Comparison of ENCODE assay signal across 8 mouse cellular contexts in the genomic region with DNA sequence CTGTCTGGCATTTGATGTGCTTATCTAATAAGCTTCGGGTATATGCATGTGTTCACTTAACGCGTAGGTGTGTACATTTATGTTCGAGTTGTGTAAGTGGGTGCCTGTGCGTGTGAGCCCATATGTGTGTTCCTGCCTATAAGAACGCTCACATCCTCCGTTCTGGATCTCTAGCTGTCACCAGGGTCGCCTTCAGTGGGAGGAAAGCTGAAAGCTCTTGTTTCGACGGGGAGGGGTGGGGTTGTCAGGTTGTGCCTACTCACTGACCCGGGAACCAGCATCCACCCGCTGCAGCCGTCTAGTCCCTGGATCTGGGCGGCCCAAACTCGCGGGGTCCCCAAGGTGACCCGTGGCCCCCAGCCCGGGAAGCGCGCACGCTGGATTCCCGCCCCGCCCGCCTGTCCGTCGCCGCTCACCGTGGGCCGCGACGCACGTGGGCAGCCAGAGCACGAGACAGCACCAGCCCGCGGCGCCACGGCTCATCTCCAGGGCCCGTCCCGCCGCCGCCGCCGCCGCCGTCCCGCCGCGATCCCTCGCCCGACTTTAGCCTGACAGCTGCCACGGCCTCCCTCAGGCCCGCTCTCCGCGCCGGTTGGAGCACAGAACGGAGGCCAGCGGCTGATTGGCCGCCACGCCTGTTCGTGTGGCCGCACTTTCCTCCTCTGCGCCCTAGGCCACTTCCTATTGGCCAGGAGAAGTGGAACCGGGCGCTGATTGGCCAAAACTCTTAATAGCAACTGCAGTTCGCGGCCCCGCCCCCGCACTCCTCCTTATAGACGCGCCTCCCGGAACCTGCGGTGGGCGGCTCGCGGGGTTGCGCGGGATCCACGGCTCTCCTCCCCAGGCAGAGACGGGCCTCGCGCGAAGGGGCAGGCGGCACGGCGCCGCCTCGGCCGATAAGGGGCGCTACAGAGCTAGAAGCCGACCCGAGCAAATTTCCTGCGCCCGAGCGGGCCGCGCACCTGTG. TPM values are rescaled to one million over a fixed set of nuclear protein-coding genes. Genes with fewer than 3 reads are reported as not detected.
DNase-seq lines count a peak whose midpoint lies in the region; ATAC-seq and TF ChIP-seq lines count a peak whose summit lies in the region.

A gene (plus strand): TSS at position 818 of the 967 bp plus-strand sequence.

- H3K79me2 ChIP-seq in MEL (ENCODE audit: control insufficient read depth, insufficient read depth, low read length, poor library complexity): peaks cover 46% of the 10 kb centered on the region

- H3K36me3 ChIP-seq in MEL (ENCODE audit: control insufficient read depth in 1 of 2, insufficient read depth in 2 of 2, low read length in 2 of 2): peaks cover 3 to 32% of the 10 kb centered on the region in 2 experiments
- H3K36me3 ChIP-seq in forebrain, postnatal 0 days (ENCODE audit: insufficient read depth): peaks cover 7% of the 10 kb centered on the region; the same call in 1 of the 2 replicates
- H3K36me3 ChIP-seq in lung, embryonic 15.5 days: peaks cover 16% of the 10 kb centered on the region

- H3K4me3 ChIP-seq in MEL (ENCODE audit: control insufficient read depth in 1 of 2, insufficient read depth in 1 of 2, low read depth in 2 of 2, low read length in 2 of 2): peak within 1 kb of the TSS; percentile 74 to 92
- peak within 1 kb of the TSS; percentile 80 for H3K4me3 ChIP-seq in cerebellum, adult 2 months (replicated peaks; ENCODE audit: insufficient read depth, low read depth, low read length)
- H3K4me3 ChIP-seq in forebrain, postnatal 0 days (ENCODE audit: low read depth, low read length): peak within 1 kb of the TSS; percentile 82
- H3K4me3 ChIP-seq in lung, embryonic 15.5 days: peak within 1 kb of the TSS; percentile 71

- WGBS in cerebellum, adult 2 months: 2% methylated on average over 93 of the region's 96 CpGs
- WGBS in forebrain, postnatal 0 days: 4% methylated on average over 85 of the region's 96 CpGs
- WGBS in lung, embryonic 15.5 days: 2% methylated on average over 85 of the region's 96 CpGs

- no peak for TF ChIP-seq POLR2A in MEL (IDR thresholded peaks at IDR 0.05; ENCODE audit: control insufficient read depth in 1 of 2, insufficient read depth in 1 of 2, low read depth in 1 of 2, low read length in 2 of 2, poor library complexity in 1 of 2)
- TF ChIP-seq POLR2A in cerebellum, adult 2 months (IDR thresholded peaks at IDR 0.05; ENCODE audit: borderline replicate concordance, insufficient read depth, low read length): no peak

- TF ChIP-seq EP300 in MEL (IDR thresholded peaks at IDR 0.05; ENCODE audit: low read depth in 1 of 2, low read length in 2 of 2): no peak

- H3K4me1 ChIP-seq in MEL (ENCODE audit: control insufficient read depth in 1 of 2, insufficient read depth in 2 of 2, low read length in 2 of 2): peaks cover 8 to 17% of the 10 kb centered on the region in 2 experiments; a peak in 2 of 4 replicates
- H3K4me1 ChIP-seq in cerebellum, adult 2 months (ENCODE audit: control insufficient read depth, insufficient read depth, low read length): peaks cover 5% of the 10 kb centered on the region; the same call in 1 of the 2 replicates
- H3K4me1 ChIP-seq in forebrain, postnatal 0 days (ENCODE audit: insufficient read depth): peaks cover 24% of the 10 kb centered on the region
- peaks cover 35% of the 10 kb centered on the region for H3K4me1 ChIP-seq in lung, embryonic 15.5 days

- no peak for TF ChIP-seq RAD21 in MEL (IDR thresholded peaks at IDR 0.05; ENCODE audit: low read depth, low read length)

- peak; percentile 93 for ATAC-seq in forebrain, postnatal 0 days
- ATAC-seq in lung, embryonic 15.5 days (ENCODE audit: borderline replicate concordance, extremely low read depth, low FRiP score, low TSS enrichment): peak; percentile 95

- H3K27ac ChIP-seq in MEL (ENCODE audit: control insufficient read depth, low read depth, low read length): peak within 1 kb of the TSS; percentile 88
- H3K27ac ChIP-seq in cerebellum, adult 2 months (ENCODE audit: insufficient read depth, low read length): peak within 1 kb of the TSS; percentile 16; the same call in 1 of the 2 replicates
- peak within 1 kb of the TSS; percentile 94 for H3K27ac ChIP-seq in forebrain, postnatal 0 days (ENCODE audit: low read depth, low read length)
- H3K27ac ChIP-seq in lung, embryonic 15.5 days: peak within 1 kb of the TSS; percentile 95

- peak within 1 kb of the TSS; percentile 93 for H3K4me2 ChIP-seq in forebrain, postnatal 0 days (ENCODE audit: low read depth)
- H3K4me2 ChIP-seq in lung, embryonic 15.5 days: peak within 1 kb of the TSS; percentile 88

- H3K9ac ChIP-seq in MEL (ENCODE audit: control insufficient read depth, low read depth, low read length, poor library complexity, severe bottlenecking): peak within 1 kb of the TSS; percentile 82
- peak within 1 kb of the TSS; percentile 66 for H3K9ac ChIP-seq in forebrain, postnatal 0 days
- H3K9ac ChIP-seq in lung, embryonic 15.5 days: peak within 1 kb of the TSS; percentile 89

- peak; percentile 99 for DNase-seq in MEL (ENCODE audit: low read depth, low spot score)
- peak; percentile 97 to 99 for DNase-seq in cerebellum, adult 2 months
- peak; percentile 99 for DNase-seq in forebrain, postnatal 0 days
- peak; percentile 99 for DNase-seq in heart, postnatal 4 days
- DNase-seq in layer of hippocampus, adult 8-10 months (ENCODE audit: low spot score in 2 of 2): peak; percentile 98 to 99
- peak; percentile 97 for DNase-seq in ovary, adult 18-20 months (ENCODE audit: low spot score)
- peak; percentile 99 for DNase-seq in thymus, postnatal 0 days (ENCODE audit: low spot score)

- H3K9me3 ChIP-seq in MEL (replicated peaks; ENCODE audit: insufficient read depth, low read length): no peaks in the 10 kb centered on the region
- H3K9me3 ChIP-seq in forebrain, postnatal 0 days (ENCODE audit: low read length): no peaks in the 10 kb centered on the region
- H3K9me3 ChIP-seq in lung, embryonic 15.5 days: no peaks in the 10 kb centered on the region

- TF ChIP-seq CTCF in MEL (IDR thresholded peaks at IDR 0.05 in 2 of 3, conservative IDR thresholded peaks at IDR 0.05 in 1 of 3; ENCODE audit: control insufficient read depth in 1 of 3, insufficient read depth in 1 of 3, low read depth in 2 of 3, low read length in 3 of 3, poor library complexity in 1 of 3, severe bottlenecking in 1 of 3): peak; percentile 49 to 75 (median 63); a peak in 5 of 6 replicates
- 0 out of 2 replicates have a peak, but pooled peaks have one; percentile 28 for TF ChIP-seq CTCF in cerebellum, adult 2 months (IDR thresholded peaks at IDR 0.05; ENCODE audit: borderline replicate concordance, insufficient read depth, low read depth, low read length)
- TF ChIP-seq CTCF in forebrain, postnatal 0 days (IDR thresholded peaks at IDR 0.05; ENCODE audit: low read depth): peak; percentile 74

- H3K27me3 ChIP-seq in MEL (ENCODE audit: control insufficient read depth in 1 of 2, insufficient read depth in 2 of 2, low read length in 2 of 2): no peaks in the 10 kb centered on the region
- no peaks in the 10 kb centered on the region for H3K27me3 ChIP-seq in cerebellum, adult 2 months (ENCODE audit: control insufficient read depth, insufficient read depth, low read length)
- H3K27me3 ChIP-seq in forebrain, postnatal 0 days (ENCODE audit: insufficient read depth, low read length): no peaks in the 10 kb centered on the region
- H3K27me3 ChIP-seq in lung, embryonic 15.5 days: no peaks in the 10 kb centered on the region

TF ChIP-seq in MEL, 35 proteins besides CTCF, POLR2A, EP300 and RAD21:
- TF ChIP-seq KAT2A (conservative IDR thresholded peaks at IDR 0.05; ENCODE audit: low read depth, low read length) (no peak; the same call in 1 of the 2 replicates), CHD1 (IDR thresholded peaks at IDR 0.05; ENCODE audit: low read depth, low read length) (no peak), GATA1 (IDR thresholded peaks at IDR 0.05; ENCODE audit: low read depth, low read length) (peak; percentile 16; the same call in 1 of the 2 replicates), ELF1 (IDR thresholded peaks at IDR 0.05; ENCODE audit: low read depth, low read length) (peak; percentile 74), TBP (IDR thresholded peaks at IDR 0.05; ENCODE audit: low read depth, low read length) (peak; percentile 64), TCF12 (IDR thresholded peaks at IDR 0.05; ENCODE audit: low read depth, low read length) (no peak), UBTF (IDR thresholded peaks at IDR 0.05; ENCODE audit: borderline replicate concordance, insufficient read depth, low read depth, low read length) (0 out of 2 replicates have a peak, but pooled peaks have one; percentile 4), CHD2 (IDR thresholded peaks at IDR 0.05; ENCODE audit: low read length) (peak; percentile 79), NRF1 (IDR thresholded peaks at IDR 0.05; ENCODE audit: insufficient read depth, low read depth, low read length, poor library complexity, severe bottlenecking) (peak; percentile 49; the same call in 1 of the 2 replicates), MAX (IDR thresholded peaks at IDR 0.05; ENCODE audit: low read length) (peak; percentile 37; the same call in 1 of the 2 replicates), MXI1 (IDR thresholded peaks at IDR 0.05; ENCODE audit: low read depth, low read length) (0 out of 2 replicates have a peak, but pooled peaks have one; percentile 50)

RNA-seq across cellular contexts. Expression of the gene that starts here (rescaled TPM):
- total RNA-seq in MEL (2012; rRNA removed): 660 and 731 TPM in 2 replicates
- 100 to 1,000 TPM; 222 to 660 TPM for polyA plus RNA-seq in MEL (2012; ENCODE audit: insufficient read depth in 1 of 2, insufficient read length in 2 of 2, low read depth in 1 of 2, low replicate concordance in 2 of 2, missing spikeins in 1 of 2)
- polyA plus RNA-seq in cerebellum, adult 2 months (2012; rRNA removed): 207 TPM in 2 replicates
- total RNA-seq in forebrain, postnatal 0 days (2014; rRNA removed): 273 and 320 TPM in 2 replicates
- polyA plus RNA-seq in forebrain, postnatal 0 days (2015; fragmentation: Nextera tagmentation; extraction: Ambion mirVana): 552 and 579 TPM in 2 replicates
- total RNA-seq in heart, postnatal 4 days (2021): 100 to 1,000 TPM; 189 to 197 TPM
- 100 to 1,000 TPM; 214 to 247 (median 220) TPM for total RNA-seq in layer of hippocampus, adult 8-10 months (2022)
- 502 and 506 TPM in 2 replicates for polyA plus RNA-seq in lung, embryonic 15.5 days (2015; fragmentation: Nextera tagmentation; extraction: Ambion mirVana)
- polyA plus RNA-seq in thymus, postnatal 0 days (2015; fragmentation: Nextera tagmentation; extraction: Ambion mirVana): 415 and 437 TPM in 2 replicates

Comparison
In these comparisons a context has a peak if more than half of its experiments do, and no peak if none do; other contexts are left out.
1. Peak in every context shown above with its lines: DNase-seq, ATAC-seq, H3K4me3 ChIP-seq and H3K27ac ChIP-seq.
2. H3K27ac ChIP-seq: peak in every context shown above with its lines; median percentile 95 in lung, embryonic 15.5 days; 94 in forebrain, postnatal 0 days; 88 in MEL; 16 in cerebellum, adult 2 months.